Mouse (Mus musculus) spleen, postnatal 4 days (tissue): ENCODE results near the gene Adarb2.
"Not testable (repeated sequence)": the region's sequence is repeated elsewhere in the genome, so short reads cannot be mapped to it uniquely, and the experiment has no call there.

Experiments
- DNase-seq, 2 experiments: peaks; one replicate each; pipeline ENCODE4 v3.0.0; 2022; ENCODE audit warnings: low spot score in 2 of 2

Adarb2 gene

DNA sequence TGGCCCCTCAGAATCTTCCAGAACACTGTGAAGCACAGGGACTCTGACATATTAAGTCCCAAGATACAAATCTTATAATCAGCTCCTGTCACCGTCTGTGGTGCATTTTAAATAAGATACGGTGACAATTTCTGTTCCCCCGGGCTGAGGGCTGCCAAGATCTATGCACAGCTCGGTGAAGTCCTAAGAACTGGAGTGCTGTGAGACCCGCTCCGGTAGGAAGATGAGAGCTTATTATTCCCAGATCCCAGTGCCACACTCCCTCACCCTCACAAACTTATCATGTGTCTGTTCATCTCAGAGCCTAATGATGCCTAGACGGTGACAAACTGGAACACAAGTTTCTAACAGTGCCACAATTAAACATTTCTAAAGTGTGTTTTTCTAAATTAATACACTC is 384.8 kb downstream of the Adarb2 start:
- no peak for DNase-seq

DNA sequence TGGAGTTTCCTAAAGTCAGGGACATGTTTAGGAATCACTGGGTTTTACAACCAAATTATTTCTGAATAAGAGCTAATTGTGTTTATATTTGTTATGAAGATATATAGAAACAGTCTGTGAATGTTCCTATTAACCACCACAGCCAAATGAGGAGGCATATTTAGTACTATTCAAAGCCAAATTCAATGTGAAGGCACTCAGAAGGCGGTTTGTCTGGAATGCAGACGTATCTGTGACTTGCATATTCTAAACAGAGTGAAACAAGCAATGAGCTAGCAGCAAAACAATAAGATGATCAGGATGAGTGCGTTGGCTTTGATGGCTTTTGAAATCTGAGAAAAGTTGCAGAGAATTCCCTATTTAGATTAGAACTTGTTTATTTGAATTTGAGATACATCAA is 387.8 kb downstream of the Adarb2 start:
- no peak for DNase-seq

- DNase-seq, result no peak
Observed at GRCm38 (mm10) chr13:8596977-8597646, 394.4 kb downstream of the Adarb2 start.

GRCm38 (mm10) chr13:8597647-8598017 is 395.0 kb downstream of the Adarb2 start:
- DNase-seq, result no peak

DNA sequence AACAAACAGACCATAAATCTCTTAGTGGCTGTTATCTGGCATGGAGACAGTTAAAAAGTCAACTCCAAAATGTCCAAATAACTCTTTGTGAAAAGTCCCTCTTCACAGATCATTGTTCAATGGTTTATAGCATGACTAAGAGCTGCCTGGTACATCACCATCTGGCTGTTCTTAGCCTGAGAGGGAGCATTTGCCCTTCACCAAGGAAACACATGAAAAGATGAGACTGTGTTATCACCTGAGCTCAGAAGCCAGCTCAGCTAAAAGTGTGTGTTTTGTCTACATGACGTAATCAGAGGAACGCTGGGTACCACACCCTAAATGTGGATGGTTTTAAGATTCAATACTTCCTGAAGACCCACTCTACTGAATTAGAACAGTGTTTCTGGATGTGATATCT is 403.0 kb downstream of the Adarb2 start:
- no peak for DNase-seq

DNA sequence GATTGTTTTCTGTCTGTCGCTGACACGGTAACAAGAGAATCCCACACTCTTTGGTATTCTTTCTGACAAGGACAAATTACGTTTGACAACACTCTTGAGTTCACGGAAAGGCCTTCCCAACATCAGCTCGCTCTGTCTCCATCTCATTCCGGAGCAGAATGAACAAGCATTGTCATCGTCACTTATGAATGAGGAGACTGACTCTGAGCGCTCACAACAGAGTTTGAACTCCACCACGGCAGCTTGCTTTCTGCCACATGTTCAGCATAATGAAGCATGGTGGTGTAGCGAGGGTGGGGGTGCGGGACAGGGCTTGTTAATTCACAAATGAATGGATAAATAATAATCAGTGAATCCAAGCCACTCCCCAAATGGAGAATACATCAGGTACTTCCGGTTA is 405.4 kb downstream of the Adarb2 start:
- DNase-seq, result no peak

GRCm38 (mm10) chr13:8608918-8609317 is 406.3 kb downstream of the Adarb2 start:
- DNase-seq, result not testable (repeated sequence)

DNA sequence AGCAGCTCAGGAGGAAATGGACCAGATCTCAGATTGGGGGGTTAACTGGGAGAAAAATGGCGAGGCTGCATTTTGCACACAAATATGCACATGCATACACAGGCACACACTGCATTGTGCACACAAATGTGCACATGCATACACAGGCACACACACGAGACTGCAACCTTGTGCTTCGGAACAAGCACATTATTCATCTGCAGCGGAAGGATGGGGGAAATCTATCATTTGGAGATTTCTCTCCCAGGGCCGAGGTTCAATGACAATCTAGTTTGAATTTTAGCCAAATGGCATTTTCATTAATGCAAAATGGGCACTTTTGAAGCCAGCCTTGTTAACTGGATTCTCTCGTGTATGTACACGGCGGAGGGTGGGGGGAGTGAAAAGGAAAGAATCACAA is 408.3 kb downstream of the Adarb2 start:
- no peak for DNase-seq

DNA sequence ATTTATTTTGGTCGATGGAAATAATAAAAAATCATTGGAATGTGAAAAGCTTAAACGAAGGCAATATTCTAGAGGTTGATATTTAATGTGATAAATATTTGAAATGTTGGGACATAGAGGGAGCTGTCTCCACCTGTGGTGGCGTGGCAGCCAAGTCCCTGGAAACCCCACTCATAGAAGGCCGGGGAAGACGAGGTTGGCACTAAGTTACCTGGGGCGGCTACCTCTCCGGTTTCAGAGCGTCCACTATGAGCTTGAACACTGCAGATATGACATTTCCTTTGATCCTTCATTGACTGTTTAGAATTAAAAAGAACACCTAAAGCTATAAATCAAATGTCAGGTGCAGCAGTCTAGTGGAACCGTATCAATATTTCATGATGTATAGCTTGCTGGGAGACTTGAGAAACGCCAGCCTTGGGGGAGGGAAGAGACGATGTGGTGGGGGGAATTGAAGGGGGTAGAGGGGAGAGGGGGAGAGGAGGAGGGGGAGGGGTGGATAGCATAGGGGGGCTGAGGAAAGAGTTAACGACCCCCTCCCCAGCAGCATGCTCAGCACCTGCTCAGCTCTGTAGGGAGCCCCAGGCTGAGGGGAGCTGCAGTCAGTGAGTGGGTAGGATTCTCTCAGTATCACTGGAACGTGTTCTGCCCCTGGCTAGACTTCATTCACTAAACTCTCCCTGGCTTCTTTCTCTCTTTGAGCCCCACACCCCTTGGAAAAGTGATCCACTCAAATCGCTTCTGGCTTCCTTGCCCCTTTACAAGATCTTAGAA is 410.1 kb downstream of the Adarb2 start:
- DNase-seq, result no peak

DNA sequence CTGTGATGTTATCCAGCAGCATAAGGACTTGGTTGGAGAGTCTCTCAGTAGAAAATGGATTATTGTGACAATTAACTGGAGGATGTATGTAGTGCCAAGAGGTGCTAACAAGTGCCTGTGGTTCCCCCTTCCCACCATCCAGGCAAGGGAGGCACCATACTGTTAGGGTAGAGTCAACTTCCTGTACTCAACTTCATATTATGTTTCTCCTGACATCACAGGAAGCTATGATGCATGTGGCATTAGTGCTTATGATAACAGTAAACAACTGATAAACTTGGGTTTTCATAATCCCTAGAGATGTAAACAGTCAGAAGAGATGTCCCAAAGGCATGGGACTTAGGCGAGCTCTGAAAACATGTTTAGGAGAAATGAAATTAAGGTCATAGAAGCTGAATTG is 414.0 kb downstream of the Adarb2 start:
- DNase-seq, result no peak

- DNase-seq, result no peak
Observed at GRCm38 (mm10) chr13:8622263-8622662, 419.6 kb downstream of the Adarb2 start.

DNA sequence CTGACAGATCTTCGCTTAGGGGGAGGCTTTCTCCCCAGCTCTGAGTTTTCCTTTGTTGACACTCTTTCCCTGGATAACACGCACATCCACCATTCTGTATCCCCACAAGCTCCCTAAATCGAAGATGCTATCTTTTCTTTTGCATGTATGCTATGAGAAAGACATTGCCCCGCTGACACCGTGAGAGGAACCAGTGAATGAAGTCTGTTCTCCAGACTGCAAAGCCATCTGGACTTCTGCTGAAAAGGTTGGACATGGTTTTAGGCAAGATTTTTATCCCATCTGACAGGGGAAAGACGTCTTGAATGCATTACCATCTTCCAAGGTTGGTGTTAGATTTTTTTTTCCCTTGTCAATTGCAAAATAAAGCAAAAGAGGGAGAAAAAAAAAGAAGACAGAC is 426.9 kb downstream of the Adarb2 start:
- no peak for DNase-seq

DNA sequence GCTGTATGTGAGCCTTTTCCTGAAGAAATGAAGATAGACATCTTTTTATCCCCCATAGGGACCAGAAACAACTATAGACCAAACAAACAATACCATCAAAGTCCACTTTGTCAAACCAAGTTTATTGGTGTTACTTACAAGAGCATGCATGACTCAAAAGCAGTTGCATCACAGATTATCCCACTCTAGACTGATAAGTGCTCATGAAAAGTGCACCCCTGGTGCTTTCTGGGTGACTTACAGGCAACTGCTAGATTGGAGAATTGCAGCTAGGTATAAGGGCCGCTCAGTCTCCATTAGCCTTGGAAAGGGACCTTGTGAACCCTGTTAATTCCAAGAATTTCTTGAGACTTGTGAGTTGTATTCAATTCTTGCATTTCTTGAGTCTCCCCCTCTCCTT is 429.0 kb downstream of the Adarb2 start:
- DNase-seq, result no peak

GRCm38 (mm10) chr13:8632072-8632471 is 429.4 kb downstream of the Adarb2 start:
- DNase-seq, result no peak

GRCm38 (mm10) chr13:8633385-8634337 is 431.0 kb downstream of the Adarb2 start:
- no peak for DNase-seq

DNA sequence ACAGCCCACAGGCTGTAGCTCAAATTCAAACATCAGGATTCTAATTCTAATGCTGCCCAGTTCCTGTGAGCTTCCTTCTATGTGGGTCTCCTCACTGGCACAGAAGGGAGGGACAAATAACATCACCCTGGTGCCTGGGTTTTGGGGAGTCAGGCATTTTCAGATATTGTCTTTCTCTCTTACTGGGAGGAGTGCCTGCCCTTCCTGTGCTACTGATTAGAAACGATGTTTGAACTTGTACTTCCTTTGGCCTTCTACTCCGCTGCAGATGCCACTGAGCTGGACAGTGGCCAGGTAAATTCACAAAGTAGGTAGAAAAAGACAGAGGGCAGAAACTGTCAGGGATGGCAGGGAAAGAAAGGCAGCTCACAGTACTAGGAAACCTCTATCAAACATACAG is 439.4 kb downstream of the Adarb2 start:
- no peak for DNase-seq

DNA sequence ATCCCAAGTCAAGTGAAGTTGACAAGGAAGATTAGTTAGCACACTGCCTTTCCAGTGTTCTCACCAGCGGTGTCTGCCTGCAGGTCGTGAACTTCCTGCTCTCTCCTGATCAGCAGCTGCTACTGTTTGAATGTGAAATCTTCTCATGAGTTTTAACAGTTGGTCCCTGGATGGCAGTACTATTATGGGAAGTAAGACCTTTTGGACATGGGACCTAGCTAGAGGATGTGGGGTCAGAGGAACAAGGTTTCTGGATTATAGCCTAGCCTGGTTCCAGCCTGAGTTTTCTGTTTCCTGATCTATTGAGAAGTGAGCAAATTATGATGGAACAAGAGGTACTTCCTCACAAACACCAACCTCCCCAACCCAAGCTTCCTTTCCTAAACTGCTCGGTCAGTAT is 441.3 kb downstream of the Adarb2 start:
- DNase-seq, result no peak

DNA sequence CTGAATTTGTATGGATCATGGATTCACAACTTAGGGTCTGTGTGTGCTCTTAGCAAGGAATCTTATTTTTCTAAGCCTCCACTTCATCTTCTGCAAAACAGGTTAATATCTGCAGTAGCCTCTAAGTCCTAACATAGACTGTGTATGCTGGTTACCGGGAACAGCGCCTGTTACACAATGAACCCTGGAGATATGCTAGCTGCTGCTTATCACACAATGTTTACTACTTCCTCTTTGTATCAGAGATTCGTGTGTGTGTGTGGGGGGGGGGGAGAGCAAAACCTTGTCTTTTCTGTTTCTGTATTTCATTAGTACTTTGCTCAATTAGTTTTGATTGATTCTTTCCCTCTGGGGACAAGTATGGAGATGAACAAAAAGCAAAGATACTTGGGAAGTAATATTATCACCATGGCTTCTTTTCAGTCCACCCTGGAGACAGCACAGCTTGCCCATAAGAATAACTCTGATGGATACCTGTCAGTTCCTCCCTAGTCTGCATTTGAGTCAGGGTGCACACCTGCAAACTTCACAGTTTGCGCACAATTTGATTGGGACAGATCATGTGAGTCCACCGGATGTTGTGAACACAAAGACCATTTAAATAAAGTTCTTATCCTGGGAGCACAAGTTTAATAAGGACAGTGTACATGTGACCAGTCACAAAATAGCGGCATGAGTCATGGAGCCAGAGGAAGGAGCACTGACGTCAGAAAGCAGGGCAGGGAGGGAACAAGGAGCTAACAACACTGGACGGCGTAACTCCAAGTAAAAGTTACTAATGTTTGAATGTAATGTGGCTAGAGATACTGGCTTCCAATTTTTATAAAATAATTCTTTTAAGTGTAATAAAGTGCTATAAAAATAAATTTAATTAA is 442.4 kb downstream of the Adarb2 start:
- DNase-seq, result no peak

DNA sequence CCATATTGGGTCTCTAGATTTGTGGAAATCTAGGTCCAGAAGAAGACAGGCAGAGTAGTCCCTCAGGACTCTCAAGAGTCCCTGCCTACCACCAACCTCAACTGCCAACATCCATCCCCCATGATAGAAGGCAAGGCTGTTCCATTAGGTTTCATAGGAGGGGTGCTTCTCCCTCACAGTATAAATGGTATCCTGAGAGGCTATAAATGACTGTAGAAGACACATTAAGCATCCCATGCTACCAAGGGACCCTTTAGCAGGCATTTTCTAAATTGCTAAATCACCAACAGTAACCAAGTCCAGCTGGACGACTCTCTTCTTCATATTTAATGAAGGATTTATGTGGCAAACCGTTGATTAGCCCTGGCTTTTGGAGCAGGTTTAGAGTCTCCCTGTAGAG is 446.6 kb downstream of the Adarb2 start:
- DNase-seq, result no peak

DNA sequence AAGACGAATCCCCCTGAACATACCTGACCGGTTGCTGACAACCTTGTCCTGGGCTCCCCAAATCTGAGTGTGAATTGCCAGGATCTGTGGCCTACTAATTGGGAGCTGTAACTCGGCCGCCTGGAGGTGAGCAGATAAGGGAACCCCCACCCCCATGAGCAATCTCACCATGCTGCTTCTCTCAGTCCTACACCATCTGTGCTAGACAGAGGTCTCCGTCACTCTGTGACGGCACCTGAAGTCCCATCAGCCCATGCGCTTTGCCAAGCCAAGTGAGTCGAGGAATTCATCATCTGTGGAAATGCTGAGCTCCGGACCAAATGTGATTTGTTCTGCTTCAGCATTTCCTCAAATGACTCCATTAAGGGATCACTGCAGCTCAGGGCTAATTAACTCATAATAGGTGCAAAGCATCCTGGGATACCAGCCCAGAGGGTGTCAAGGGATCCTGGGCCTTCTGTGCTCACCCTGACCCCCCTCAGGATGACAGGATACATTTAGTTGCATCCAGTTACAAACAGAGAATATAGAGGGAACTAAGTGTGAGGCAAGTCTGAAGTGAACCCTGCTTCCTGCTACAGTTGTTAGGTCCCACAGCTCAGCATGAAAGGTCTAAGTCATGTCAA is 462.1 kb downstream of the Adarb2 start:
- no peak for DNase-seq

GRCm38 (mm10) chr13:8677174-8677573 is 474.5 kb downstream of the Adarb2 start:
- no peak for DNase-seq
